Mouse (Mus musculus): ENCODE data around the gene Dnaic1. TPM values are rescaled to one million over a fixed set of nuclear protein-coding genes. Genes with fewer than 3 reads are reported as not detected.

Gene Dnaic1
- under 1 TPM; 0.56 to 0.63 TPM for total RNA-seq (2021)
- long read RNA-seq, experiment 1: 0 reads
- long read RNA-seq, experiment 2: 0 reads

- peak; percentile 96 for DNase-seq
These were observed at the start of gene Dnaic1, which contains the start of gene Fam219a for GRCm38 (mm10) chr4:41569411-41569885. Gene Dnaic1, plus strand, starts transcription at chr4:41569775. Gene Fam219a, minus strand, starts transcription at chr4:41569538.

- no peak for DNase-seq
These were observed 48.9 kb upstream of the Dnaic1 start for GRCm38 (mm10) chr4:41520641-41521040.

GRCm38 (mm10) chr4:41522136-41522535 is 47.4 kb upstream of the Dnaic1 start:
- DNase-seq: no peak

GRCm38 (mm10) chr4:41522788-41523187 is 46.8 kb upstream of the Dnaic1 start:
- no peak for DNase-seq

- DNase-seq: no peak
These were observed 45.7 kb upstream of the Dnaic1 start for GRCm38 (mm10) chr4:41523839-41524238.

- DNase-seq: no peak
These were observed 44.7 kb upstream of the Dnaic1 start for GRCm38 (mm10) chr4:41524829-41525228.

GRCm38 (mm10) chr4:41526553-41526952 is 43.0 kb upstream of the Dnaic1 start:
- DNase-seq: no peak

- no peak for DNase-seq
These were observed 42.5 kb upstream of the Dnaic1 start for GRCm38 (mm10) chr4:41527076-41527475.

GRCm38 (mm10) chr4:41527996-41528395 is 41.6 kb upstream of the Dnaic1 start:
- DNase-seq: peak; percentile 38

GRCm38 (mm10) chr4:41532420-41532819 is 37.2 kb upstream of the Dnaic1 start:
- peak; percentile 46 for DNase-seq

GRCm38 (mm10) chr4:41534866-41535265 is 34.7 kb upstream of the Dnaic1 start:
- no peak for DNase-seq

- no peak for DNase-seq
These were observed 27.4 kb upstream of the Dnaic1 start for GRCm38 (mm10) chr4:41542136-41542535.

- DNase-seq: peak; percentile 21
These were observed 23.6 kb upstream of the Dnaic1 start for GRCm38 (mm10) chr4:41545985-41546384.

- DNase-seq: no peak
These were observed 22.5 kb upstream of the Dnaic1 start for GRCm38 (mm10) chr4:41547086-41547485.

- DNase-seq: peak; percentile 71
These were observed 17.0 kb upstream of the Dnaic1 start for GRCm38 (mm10) chr4:41552529-41552928.

- DNase-seq: no peak
These were observed 16.5 kb upstream of the Dnaic1 start for GRCm38 (mm10) chr4:41553116-41553515.

- peak; percentile 69 for DNase-seq
These were observed 14.4 kb upstream of the Dnaic1 start for GRCm38 (mm10) chr4:41554994-41555663.

GRCm38 (mm10) chr4:41556311-41556953 is 13.1 kb upstream of the Dnaic1 start:
- no peak for DNase-seq

GRCm38 (mm10) chr4:41557092-41557491 is 12.5 kb upstream of the Dnaic1 start:
- no peak for DNase-seq

- no peak for DNase-seq
These were observed 6.3 kb upstream of the Dnaic1 start for GRCm38 (mm10) chr4:41563297-41563696.

GRCm38 (mm10) chr4:41566123-41566522 is 3.5 kb upstream of the Dnaic1 start:
- no peak for DNase-seq

- no peak for DNase-seq
These were observed 1.3 kb upstream of the Dnaic1 start for GRCm38 (mm10) chr4:41568239-41568638.

GRCm38 (mm10) chr4:41568682-41569410 is 729 bp upstream of the Dnaic1 start:
- peak; percentile 60 for DNase-seq

All from gastrocnemius, postnatal 10 days (tissue).